Mouse (Mus musculus) cortical plate, adult 2 months (tissue): ENCODE measurements at regions not wholly inside any gene's neighbourhood (a gene's known extent, or its start where the extent isn't known, plus 50 kb on each side); places are given as distances from the start of the nearest gene placed in this dataset.

Experiments used
- CTCF ChIP-seq: fragments of 200-500 bp; IDR thresholded peaks from 2 replicates; pipeline ENCODE4 v1.5.1; 2011; ENCODE audit warnings: mild to moderate bottlenecking, control low read depth, low read length; ENCODE audit not compliant: insufficient read depth; ENCODE audit errors: extremely low read depth
- POLR2A ChIP-seq: fragments of 200-500 bp; IDR thresholded peaks from 2 replicates; pipeline ENCODE4 v1.6.1; 2011; ENCODE audit warnings: mild to moderate bottlenecking, low read length, control low read depth; ENCODE audit not compliant: insufficient read depth; ENCODE audit errors: extremely low read depth

GRCm38 (mm10) chr7:37841549-37841948 is 68.1 kb upstream of the Zfp536 start:
- TF ChIP-seq CTCF (no peak), POLR2A (no peak)
